In the genomic region with DNA sequence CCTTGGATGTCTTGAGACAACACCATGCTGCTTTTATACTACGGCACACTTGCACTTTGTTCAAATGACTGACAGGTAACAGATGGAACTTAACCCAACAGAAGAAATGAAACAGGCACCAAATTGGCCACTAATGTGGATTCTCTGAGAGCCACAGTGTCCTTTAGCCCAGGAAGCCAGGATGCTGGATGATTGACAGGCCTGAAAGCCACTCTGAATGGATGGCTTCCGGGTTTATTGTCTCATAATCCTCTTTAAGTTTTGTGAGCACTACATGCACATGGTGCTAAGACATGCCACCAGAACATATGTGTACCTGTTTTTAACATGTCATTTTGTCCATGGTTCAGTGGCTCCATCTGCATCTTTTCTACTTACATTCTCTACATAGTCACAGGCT, we compare ENCODE assay signal across 18 mouse cellular contexts.
"Had no signal": no experiment of that assay in that cellular context is flagged by ENCODE, and none has a peak within 500 bp of the region (broad histone marks: within the 10 kb centered on the region; RNA-seq: fewer than 3 reads in every experiment).

No protein-coding gene starts in this region.

- H3K36me3 ChIP-seq: midbrain, embryonic 10.5 days; midbrain, embryonic 13.5 days; neural tube, embryonic 13.5 days; neural tube, embryonic 15.5 days had no signal

- H3K9ac ChIP-seq: liver, embryonic 14.5 days; lung, embryonic 14.5 days; midbrain, embryonic 13.5 days; neural tube, embryonic 13.5 days; neural tube, embryonic 15.5 days had no signal

- ATAC-seq: midbrain, embryonic 16.5 days had no signal

- DNase-seq: lung, adult 18-20 months; lung, embryonic 14.5 days; lung, postnatal 10 days; lung, postnatal 4 days; right cerebral cortex, adult 18-20 months; right cerebral cortex, postnatal 25 days; right cerebral cortex, postnatal 4 days; spleen, adult 18-20 months; thymus, adult 18-20 months; thymus, postnatal 14 days; thymus, postnatal 36 days had no signal

- H3K4me3 ChIP-seq: midbrain, embryonic 10.5 days; midbrain, embryonic 13.5 days; myocyte; neural tube, embryonic 13.5 days; neural tube, embryonic 15.5 days had no signal

- H3K27me3 ChIP-seq: midbrain, embryonic 13.5 days; neural tube, embryonic 13.5 days; neural tube, embryonic 15.5 days had no signal

- H3K27ac ChIP-seq: liver, embryonic 14.5 days; midbrain, embryonic 13.5 days; neural tube, embryonic 15.5 days had no signal

- H3K4me2 ChIP-seq: lung, embryonic 14.5 days; midbrain, embryonic 13.5 days; neural tube, embryonic 13.5 days; neural tube, embryonic 15.5 days had no signal

- H3K9me3 ChIP-seq: midbrain, embryonic 10.5 days; midbrain, embryonic 13.5 days; neural tube, embryonic 13.5 days had no signal
